Mouse (Mus musculus) bone marrow macrophage, adult 2 months (primary cell): ENCODE measurements around the gene Soat2. TPM values are rescaled to one million over a fixed set of nuclear protein-coding genes. Genes with fewer than 3 reads are reported as not detected.

Experiments used
- H3K27ac ChIP-seq: 2 replicates; pipeline ENCODE4 v1.5.1; 2012; ENCODE audit warnings: low read depth, low read length; ENCODE audit not compliant: insufficient read depth
- H3K4me1 ChIP-seq: 2 replicates; pipeline ENCODE4 v1.6.1; 2012; ENCODE audit warnings: low read length; ENCODE audit not compliant: control insufficient read depth, insufficient read depth
- H3K4me3 ChIP-seq: 2 replicates; pipeline ENCODE4 v1.5.1; 2012; ENCODE audit warnings: mild to moderate bottlenecking, low read length, moderate library complexity; ENCODE audit not compliant: insufficient read depth
- CTCF ChIP-seq: IDR thresholded peaks from 2 replicates; pipeline ENCODE4 v1.5.1; 2012; ENCODE audit warnings: low read depth, mild to moderate bottlenecking, low read length, moderate library complexity
- POLR2A ChIP-seq: IDR thresholded peaks from 2 replicates; pipeline ENCODE4 v1.6.1; 2012; ENCODE audit warnings: mild to moderate bottlenecking, low read depth, low read length, borderline replicate concordance
- polyA plus RNA-seq: library from polyadenylated mRNA; stranded (reverse); fragments of >200 nt; gene quantifications from 2 replicates; pipeline ENCODE4 v1.2.4, GENCODE M21; 2012; ENCODE audit not compliant: missing spikeins, insufficient read depth, insufficient read length

Gene Soat2
- polyA plus RNA-seq, 1 experiment, result 0.50 TPM

GRCm38 (mm10) chr15:102114651-102115260 lies 35.6 kb upstream of the Soat2 start:
- no peak for TF ChIP-seq POLR2A
- no peak for TF ChIP-seq CTCF
- H3K27ac ChIP-seq, result no peak overlapping the region
- H3K4me3 ChIP-seq, result no peak overlapping the region
- H3K4me1 ChIP-seq, result no peaks in the 10 kb centered on the region

- H3K4me3 ChIP-seq, result no peak overlapping the region
Measured at GRCm38 (mm10) chr15:102115731-102116231, 34.5 kb upstream of the Soat2 start.

GRCm38 (mm10) chr15:102116753-102117415 lies 33.4 kb upstream of the Soat2 start:
- H3K27ac ChIP-seq, result no peak overlapping the region
- no peak overlapping the region for H3K4me3 ChIP-seq
- TF ChIP-seq POLR2A, result no peak
- TF ChIP-seq CTCF, result no peak
- H3K4me1 ChIP-seq, result no peaks in the 10 kb centered on the region

More at GRCm38 (mm10) chr15:102115731-102116231, 34.5 kb upstream of the Soat2 start:
- TF ChIP-seq CTCF, result no peak
- TF ChIP-seq POLR2A, result no peak
- Histone ChIP-seq H3K27ac (no peak overlapping the region), H3K4me1 (no peaks in the 10 kb centered on the region)

GRCm38 (mm10) chr15:102117461-102118443 lies 32.6 kb upstream of the Soat2 start:
- Histone ChIP-seq H3K4me3 (no peak overlapping the region), H3K4me1 (no peaks in the 10 kb centered on the region), H3K27ac (no peak overlapping the region)
- no peak for TF ChIP-seq CTCF
- TF ChIP-seq POLR2A, result no peak

GRCm38 (mm10) chr15:102118591-102118990 lies 31.7 kb upstream of the Soat2 start:
- H3K4me3 ChIP-seq, result no peak overlapping the region
- TF ChIP-seq POLR2A, result no peak
- H3K27ac ChIP-seq, result no peak overlapping the region
- no peaks in the 10 kb centered on the region for H3K4me1 ChIP-seq

GRCm38 (mm10) chr15:102119121-102119830 lies 31.1 kb upstream of the Soat2 start:
- Histone ChIP-seq H3K4me3 (no peak overlapping the region), H3K27ac (no peak overlapping the region), H3K4me1 (no peaks in the 10 kb centered on the region)
- TF ChIP-seq CTCF (no peak), POLR2A (no peak)

- TF ChIP-seq CTCF (no peak), POLR2A (no peak)
- no peak overlapping the region for H3K27ac ChIP-seq
- H3K4me3 ChIP-seq, result no peak overlapping the region
- H3K4me1 ChIP-seq, result no peaks in the 10 kb centered on the region
Measured at GRCm38 (mm10) chr15:102119831-102120170, 30.5 kb upstream of the Soat2 start.

- Histone ChIP-seq H3K4me1 (no peaks in the 10 kb centered on the region), H3K27ac (no peak overlapping the region), H3K4me3 (no peak overlapping the region)
- TF ChIP-seq CTCF (no peak), POLR2A (no peak)
Measured at GRCm38 (mm10) chr15:102120530-102120929, 29.8 kb upstream of the Soat2 start.

- no peak overlapping the region for H3K27ac ChIP-seq
- H3K4me1 ChIP-seq, result no peaks in the 10 kb centered on the region
- TF ChIP-seq CTCF, result no peak
- TF ChIP-seq POLR2A, result no peak
- no peak overlapping the region for H3K4me3 ChIP-seq
Measured at GRCm38 (mm10) chr15:102126303-102126702, 24.0 kb upstream of the Soat2 start.

GRCm38 (mm10) chr15:102133314-102133713 lies 17.0 kb upstream of the Soat2 start:
- no peak overlapping the region for H3K27ac ChIP-seq
- H3K4me3 ChIP-seq, result no peak overlapping the region
- no peak for TF ChIP-seq CTCF
- no peak for TF ChIP-seq POLR2A
- H3K4me1 ChIP-seq, result peaks cover 6% of the 10 kb centered on the region
